Comparison of ENCODE assay signal across 13 mouse cellular contexts in the genomic region with DNA sequence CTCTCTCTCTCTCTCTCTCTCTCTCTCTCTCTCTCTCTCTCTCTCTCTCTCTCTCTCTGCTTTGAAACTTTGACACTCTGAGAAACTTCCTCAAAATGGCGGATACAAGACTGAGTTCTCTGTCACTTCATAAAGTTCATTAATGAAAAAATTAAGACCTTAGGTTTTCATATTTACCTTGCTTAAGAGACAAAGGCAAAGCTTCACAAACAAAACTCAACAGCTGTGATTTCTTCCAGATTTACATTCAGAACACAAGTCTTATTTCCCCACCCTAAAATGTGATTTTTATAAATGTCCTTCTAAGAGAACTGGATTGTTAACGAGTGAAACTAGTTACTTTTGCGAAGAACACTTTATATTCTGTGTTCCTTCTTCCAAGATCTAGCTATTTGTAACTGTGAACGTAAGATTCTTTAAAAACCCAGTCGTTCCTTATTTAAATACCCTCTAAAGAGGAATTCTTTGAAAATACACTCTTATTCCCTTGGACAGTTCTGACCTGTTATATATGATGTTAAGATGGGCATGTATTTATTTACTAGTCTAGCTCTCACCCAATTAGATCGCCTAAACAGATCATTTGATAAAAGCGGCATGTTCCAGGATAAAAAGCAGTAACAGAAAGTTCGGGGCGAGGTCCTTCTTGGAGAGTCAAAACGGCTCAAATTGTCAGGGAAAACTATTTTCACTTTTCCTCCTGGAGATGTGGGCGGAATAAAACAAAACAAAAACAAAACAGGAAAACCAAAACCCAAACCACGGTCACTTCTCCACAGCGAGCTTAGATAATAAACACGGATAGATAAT. TPM values are rescaled to one million over a fixed set of nuclear protein-coding genes. Genes with fewer than 3 reads are reported as not detected.
DNase-seq lines count a peak whose midpoint lies in the region; ATAC-seq lines count a peak whose summit lies in the region.
"Had no signal": no experiment of that assay in that cellular context is flagged by ENCODE, and none has a peak within 500 bp of the region (broad histone marks: within the 10 kb centered on the region; RNA-seq: fewer than 3 reads in every experiment).

No protein-coding gene starts in this region.

- peak overlapping the region; percentile 3; the same call in 1 of the 2 replicates for H3K4me3 ChIP-seq in intestine, embryonic 16.5 days (ENCODE audit: low read length)
- no peak overlapping the region for H3K4me3 ChIP-seq in intestine, embryonic 15.5 days (replicated peaks)
- peak overlapping the region; percentile 23 for H3K4me3 ChIP-seq in forebrain, embryonic 15.5 days
- peak overlapping the region; percentile 95 for H3K4me3 ChIP-seq in midbrain, embryonic 11.5 days (ENCODE audit: low read depth, low read length)
- H3K4me3 ChIP-seq: neural tube, embryonic 15.5 days had no signal

- no peak overlapping the region for H3K9ac ChIP-seq in intestine, embryonic 16.5 days (ENCODE audit: low read depth, low read length)
- H3K9ac ChIP-seq in intestine, embryonic 15.5 days, result no peak overlapping the region
- no peak overlapping the region for H3K9ac ChIP-seq in forebrain, embryonic 15.5 days (replicated peaks)
- peak overlapping the region; percentile 100 for H3K9ac ChIP-seq in midbrain, embryonic 11.5 days (ENCODE audit: low read length)
- H3K9ac ChIP-seq: neural tube, embryonic 15.5 days had no signal

- H3K36me3 ChIP-seq in intestine, embryonic 16.5 days (ENCODE audit: control insufficient read depth, insufficient read depth, low read length), result no peaks in the 10 kb centered on the region
- H3K36me3 ChIP-seq in intestine, embryonic 15.5 days, result no peaks in the 10 kb centered on the region
- no peaks in the 10 kb centered on the region for H3K36me3 ChIP-seq in forebrain, embryonic 15.5 days
- peaks cover 2% of the 10 kb centered on the region; the same call in 1 of the 2 replicates for H3K36me3 ChIP-seq in midbrain, embryonic 11.5 days (ENCODE audit: control insufficient read depth, insufficient read depth, low read length)
- H3K36me3 ChIP-seq: neural tube, embryonic 15.5 days had no signal

- no peak for ATAC-seq in intestine, embryonic 16.5 days
- ATAC-seq in intestine, embryonic 15.5 days, result no peak
- no peak for ATAC-seq in forebrain, embryonic 15.5 days (replicated peaks)
- ATAC-seq in midbrain, embryonic 11.5 days (ENCODE audit: low FRiP score), result no peak

- peak; percentile 77 for DNase-seq in embryo, embryonic 10.5 days (ENCODE audit: low spot score)
- DNase-seq in midbrain, embryonic 11.5 days (ENCODE audit: low spot score, missing footprints), result peak; percentile 92
- DNase-seq in left cerebral cortex, adult 11 months (ENCODE audit: low spot score), result no peak
- DNase-seq in T-cell, adult 2 months (ENCODE audit: low spot score), result no peak
- DNase-seq in cerebellum, adult 9-10 months, result no peak
- DNase-seq: lung, postnatal 14 days; thymus, adult 18-20 months had no signal

- H3K4me1 ChIP-seq in intestine, embryonic 16.5 days (ENCODE audit: control insufficient read depth, insufficient read depth, low read length), result no peaks in the 10 kb centered on the region
- H3K4me1 ChIP-seq in intestine, embryonic 15.5 days (replicated peaks), result 0 out of 2 replicates have a peak, but pooled peaks cover 2% of the 10 kb centered on the region
- H3K4me1 ChIP-seq in forebrain, embryonic 15.5 days, result peaks cover 40% of the 10 kb centered on the region
- H3K4me1 ChIP-seq in midbrain, embryonic 11.5 days (ENCODE audit: control insufficient read depth, insufficient read depth, low read length), result peaks cover 24% of the 10 kb centered on the region

- no peaks in the 10 kb centered on the region for H3K9me3 ChIP-seq in intestine, embryonic 16.5 days (ENCODE audit: control insufficient read depth, low read length)
- H3K9me3 ChIP-seq in intestine, embryonic 15.5 days, result no peaks in the 10 kb centered on the region
- H3K9me3 ChIP-seq in forebrain, embryonic 15.5 days, result no peaks in the 10 kb centered on the region
- no peaks in the 10 kb centered on the region for H3K9me3 ChIP-seq in midbrain, embryonic 11.5 days (ENCODE audit: control insufficient read depth, low read length)
- H3K9me3 ChIP-seq: neural tube, embryonic 15.5 days had no signal

- H3K4me2 ChIP-seq in intestine, embryonic 16.5 days (ENCODE audit: low read depth, low read length), result no peak overlapping the region
- no peak overlapping the region for H3K4me2 ChIP-seq in intestine, embryonic 15.5 days (replicated peaks)
- H3K4me2 ChIP-seq in forebrain, embryonic 15.5 days (replicated peaks), result peak overlapping the region; percentile 25
- peak overlapping the region; percentile 100 for H3K4me2 ChIP-seq in midbrain, embryonic 11.5 days
- H3K4me2 ChIP-seq: neural tube, embryonic 15.5 days had no signal

- peaks cover 81% of the 10 kb centered on the region for H3K27me3 ChIP-seq in intestine, embryonic 16.5 days (replicated peaks; ENCODE audit: control insufficient read depth, insufficient read depth, low read length)
- H3K27me3 ChIP-seq in intestine, embryonic 15.5 days (replicated peaks), result peaks cover 80% of the 10 kb centered on the region
- H3K27me3 ChIP-seq in forebrain, embryonic 15.5 days, result peaks cover 65% of the 10 kb centered on the region
- no peaks in the 10 kb centered on the region for H3K27me3 ChIP-seq in midbrain, embryonic 11.5 days (ENCODE audit: control insufficient read depth, insufficient read depth, low read length)
- H3K27me3 ChIP-seq: CH12.LX had no signal

- H3K27ac ChIP-seq in intestine, embryonic 16.5 days (ENCODE audit: low read length), result no peak overlapping the region
- no peak overlapping the region for H3K27ac ChIP-seq in intestine, embryonic 15.5 days
- no peak overlapping the region for H3K27ac ChIP-seq in forebrain, embryonic 15.5 days (replicated peaks)
- H3K27ac ChIP-seq in midbrain, embryonic 11.5 days (ENCODE audit: low read depth, low read length), result peak overlapping the region; percentile 98
- H3K27ac ChIP-seq: neural tube, embryonic 15.5 days had no signal

- 2% methylated on average over 14 of the region's 14 CpGs for WGBS in intestine, embryonic 16.5 days
- WGBS in intestine, embryonic 15.5 days, result 3% methylated on average over 14 of the region's 14 CpGs
- WGBS in forebrain, embryonic 15.5 days, result 2% methylated on average over 14 of the region's 14 CpGs
- under 1% methylated on average over 14 of the region's 14 CpGs for WGBS in midbrain, embryonic 11.5 days

RNA-seq across cellular contexts. Expression of gene Otx2, which starts 9.4 kb away (rescaled TPM):
- polyA plus RNA-seq in intestine, embryonic 16.5 days (2015; fragmentation: Nextera tagmentation; extraction: Ambion mirVana), result not detected in 2 replicates
- polyA plus RNA-seq in intestine, embryonic 15.5 days (2015; fragmentation: Nextera tagmentation; extraction: Ambion mirVana), result 0.09 TPM in 1 of 2 replicates, not detected in the other
- polyA plus RNA-seq in forebrain, embryonic 15.5 days (2015; fragmentation: Nextera tagmentation; extraction: Ambion mirVana), result 10.7 and 18.8 TPM in 2 replicates
- 229 and 230 TPM in 2 replicates for polyA plus RNA-seq in midbrain, embryonic 11.5 days (2014; fragmentation: Nextera tagmentation; extraction: Ambion mirVana)
- polyA plus RNA-seq: kidney, embryonic 14.5 days had no signal

Comparison
In these comparisons a context has a peak if more than half of its experiments do, and no peak if none do; other contexts are left out.
1. H3K4me2 ChIP-seq: peak in forebrain, embryonic 15.5 days (single experiment) and midbrain, embryonic 11.5 days (single experiment); none in intestine, embryonic 16.5 days (single experiment) and intestine, embryonic 15.5 days (single experiment).
2. DNase-seq: peak in embryo, embryonic 10.5 days (single experiment) and midbrain, embryonic 11.5 days (single experiment); none in left cerebral cortex, adult 11 months (single experiment), T-cell, adult 2 months (single experiment) and cerebellum, adult 9-10 months (single experiment).
3. RNA of gene Otx2, which starts 9.4 kb away (polyA plus RNA-seq): 229 to 230 TPM in midbrain, embryonic 11.5 days and 10.7 to 18.8 TPM in forebrain, embryonic 15.5 days; 0.09 TPM in intestine, embryonic 15.5 days and not detected in intestine, embryonic 16.5 days; every median in the first group is over 10 times any median in the second.